Mouse (Mus musculus) MEL (cell line): ENCODE results near the gene 1700123O20Rik. TPM values are rescaled to one million over a fixed set of nuclear protein-coding genes. Genes with fewer than 3 reads are reported as not detected.
A peak's percentile ranks its signal among the peaks of the same experiment; 100 is the strongest.

Experiments used
- DNase-seq: peaks from one replicate; pipeline ENCODE4 v3.0.0; 2011; ENCODE audit warnings: low read depth, low spot score
- H3K27ac ChIP-seq: 2 replicates; pipeline ENCODE4 v1.5.1; 2012; ENCODE audit warnings: low read depth, mild to moderate bottlenecking, control low read depth, low read length, moderate library complexity; ENCODE audit not compliant: control insufficient read depth
- H3K27me3 ChIP-seq, 2 experiments: fragments of 150-350 bp in 1 of 2; sonication (generic) in 1 of 2; 2 replicates each; pipeline ENCODE4 v1.6.1; 2012; ENCODE audit warnings: low read length in 2 of 2, mild to moderate bottlenecking in 2 of 2, improper control_type of control experiment in 1 of 2, moderate library complexity in 1 of 2; ENCODE audit not compliant: insufficient read depth in 2 of 2, control insufficient read depth in 1 of 2
- H3K36me3 ChIP-seq, 2 experiments: 2 replicates each; pipeline ENCODE4 v1.6.1; 2012 to 2014; ENCODE audit warnings: low read length in 2 of 2, improper control_type of control experiment in 1 of 2, inconsistent platforms in 1 of 2, mild to moderate bottlenecking in 1 of 2; ENCODE audit not compliant: insufficient read depth in 2 of 2, control insufficient read depth in 1 of 2
- H3K4me1 ChIP-seq, 2 experiments: fragments of 150-350 bp in 1 of 2; sonication (generic) in 1 of 2; 2 replicates each; pipeline ENCODE4 v1.6.1; 2012; ENCODE audit warnings: low read length in 2 of 2, improper control_type of control experiment in 1 of 2, mild to moderate bottlenecking in 1 of 2; ENCODE audit not compliant: insufficient read depth in 2 of 2, control insufficient read depth in 1 of 2
- H3K4me3 ChIP-seq, 2 experiments: fragments of 150-350 bp in 1 of 2; sonication (generic) in 1 of 2; 2 replicates each; pipeline ENCODE4 v1.5.1; 2012; ENCODE audit warnings: low read depth in 2 of 2, low read length in 2 of 2, mild to moderate bottlenecking in 2 of 2, moderate library complexity in 2 of 2, control low read depth in 1 of 2, improper control_type of control experiment in 1 of 2; ENCODE audit not compliant: control insufficient read depth in 1 of 2, insufficient read depth in 1 of 2
- H3K79me2 ChIP-seq: 2 replicates; pipeline ENCODE4 v1.6.1; 2012; ENCODE audit warnings: mild to moderate bottlenecking, low read length, moderate library complexity; ENCODE audit not compliant: control insufficient read depth, poor library complexity, insufficient read depth
- H3K9ac ChIP-seq: 2 replicates; pipeline ENCODE4 v1.6.1; 2012; ENCODE audit warnings: low read depth, mild to moderate bottlenecking, control low read depth, low read length, moderate library complexity; ENCODE audit not compliant: control insufficient read depth, poor library complexity, severe bottlenecking
- H3K9me3 ChIP-seq: fragments of 150-350 bp; sonication (generic); replicated peaks from 2 replicates; pipeline ENCODE4 v1.6.1; 2012; ENCODE audit warnings: mild to moderate bottlenecking, low read length, improper control_type of control experiment, moderate library complexity; ENCODE audit not compliant: insufficient read depth
- CHD1 ChIP-seq: IDR thresholded peaks from 2 replicates; pipeline ENCODE4 v1.6.1; 2012; ENCODE audit warnings: low read depth, mild to moderate bottlenecking, inconsistent platforms, low read length, improper control_type of control experiment
- GATA1 ChIP-seq: IDR thresholded peaks from 2 replicates; pipeline ENCODE4 v1.6.1; 2011; ENCODE audit warnings: low read depth, low read length, improper control_type of control experiment
- HCFC1 ChIP-seq: IDR thresholded peaks from 2 replicates; pipeline ENCODE4 v1.6.1; 2012; ENCODE audit warnings: low read depth, mild to moderate bottlenecking, inconsistent platforms, low read length, improper control_type of control experiment, moderate library complexity
- KAT2A ChIP-seq: conservative IDR thresholded peaks from 2 replicates; pipeline ENCODE4 v1.6.1; 2012; ENCODE audit warnings: low read depth, low read length, improper control_type of control experiment, inconsistent platforms
- MAX ChIP-seq: IDR thresholded peaks from 2 replicates; pipeline ENCODE4 v1.6.1; 2011; ENCODE audit warnings: low read length, improper control_type of control experiment
- MAZ ChIP-seq: IDR thresholded peaks from 2 replicates; pipeline ENCODE4 v1.6.1; 2012; ENCODE audit warnings: low read depth, mild to moderate bottlenecking, inconsistent platforms, low read length, improper control_type of control experiment
- MEF2A ChIP-seq: IDR thresholded peaks from 2 replicates; pipeline ENCODE4 v1.6.1; 2014; ENCODE audit warnings: low read depth, mild to moderate bottlenecking, inconsistent platforms, low read length, improper control_type of control experiment; ENCODE audit not compliant: poor library complexity, insufficient replicate concordance, severe bottlenecking; ENCODE audit errors: extremely low read depth
- MXI1 ChIP-seq: IDR thresholded peaks from 2 replicates; pipeline ENCODE4 v1.6.1; 2011; ENCODE audit warnings: mild to moderate bottlenecking, low read depth, low read length, improper control_type of control experiment
- MYB ChIP-seq: IDR thresholded peaks from 2 replicates; pipeline ENCODE4 v1.6.1; 2011; ENCODE audit warnings: mild to moderate bottlenecking, low read depth, low read length, improper control_type of control experiment
- MYC ChIP-seq: IDR thresholded peaks from 2 replicates; pipeline ENCODE4 v1.6.1; 2011; ENCODE audit warnings: low read depth, mild to moderate bottlenecking, low read length, improper control_type of control experiment, moderate library complexity
- NELFE ChIP-seq: IDR thresholded peaks from 2 replicates; pipeline ENCODE4 v1.6.1; 2011; ENCODE audit warnings: low read depth, low read length, improper control_type of control experiment
- NRF1 ChIP-seq: IDR thresholded peaks from 2 replicates; pipeline ENCODE4 v1.6.1; 2014; ENCODE audit warnings: low read depth, mild to moderate bottlenecking, inconsistent platforms, low read length, improper control_type of control experiment, moderate library complexity; ENCODE audit not compliant: poor library complexity, insufficient read depth, severe bottlenecking
- POLR2A ChIP-seq, 2 experiments: IDR thresholded peaks; 2 replicates each; pipeline ENCODE4 v1.6.1; 2011 to 2012; ENCODE audit warnings: low read length in 2 of 2, mild to moderate bottlenecking in 2 of 2, control low read depth in 1 of 2, improper control_type of control experiment in 1 of 2, low read depth in 1 of 2, moderate library complexity in 1 of 2; ENCODE audit not compliant: control insufficient read depth in 1 of 2, insufficient read depth in 1 of 2, poor library complexity in 1 of 2
- POLR2AphosphoS2 ChIP-seq: IDR thresholded peaks from 2 replicates; pipeline ENCODE4 v1.6.1; 2011; ENCODE audit warnings: low read length, improper control_type of control experiment
- SMC3 ChIP-seq: IDR thresholded peaks from 2 replicates; pipeline ENCODE4 v1.6.1; 2011; ENCODE audit warnings: low read depth, low read length, improper control_type of control experiment
- TAL1 ChIP-seq: IDR thresholded peaks from 2 replicates; pipeline ENCODE4 v1.6.1; 2012; ENCODE audit warnings: mild to moderate bottlenecking, inconsistent platforms, low read length, moderate library complexity, mixed read lengths
- TBP ChIP-seq: IDR thresholded peaks from 2 replicates; pipeline ENCODE4 v1.8.0; 2011; ENCODE audit warnings: low read depth, low read length, improper control_type of control experiment
- USF1 ChIP-seq: IDR thresholded peaks from 2 replicates; pipeline ENCODE4 v1.6.1; 2014; ENCODE audit warnings: low read depth, mild to moderate bottlenecking, inconsistent platforms, low read length, improper control_type of control experiment, moderate library complexity
- USF2 ChIP-seq, 2 experiments: IDR thresholded peaks; 2 replicates each; pipeline ENCODE4 v1.6.1; 2011 to 2012; ENCODE audit warnings: improper control_type of control experiment in 2 of 2, low read length in 2 of 2, borderline replicate concordance in 1 of 2, inconsistent platforms in 1 of 2, low read depth in 1 of 2, mild to moderate bottlenecking in 1 of 2; ENCODE audit not compliant: insufficient read depth in 1 of 2
- ZC3H11A ChIP-seq: IDR thresholded peaks from 2 replicates; pipeline ENCODE4 v1.6.1; 2012; ENCODE audit warnings: low read depth, mild to moderate bottlenecking, inconsistent platforms, low read length, improper control_type of control experiment
- ZMIZ1 ChIP-seq: IDR thresholded peaks from 2 replicates; pipeline ENCODE4 v1.6.1; 2012; ENCODE audit warnings: low read depth, mild to moderate bottlenecking, inconsistent platforms, low read length, improper control_type of control experiment, moderate library complexity
- ZNF384 ChIP-seq: IDR thresholded peaks from 2 replicates; pipeline ENCODE4 v1.6.1; 2012; ENCODE audit warnings: low read depth, mild to moderate bottlenecking, inconsistent platforms, low read length, improper control_type of control experiment
- polyA plus RNA-seq, 2 experiments: library from polyadenylated mRNA; stranded (reverse) in 1 of 2; unstranded in 1 of 2; fragments of >175 nt in 1 of 2; fragments of >200 nt in 1 of 2; gene quantifications; 2 replicates each; pipeline versions ENCODE4 v1.2.1 to v1.2.4; 2012; ENCODE audit warnings: low replicate concordance in 2 of 2, low read depth in 1 of 2; ENCODE audit not compliant: insufficient read length in 2 of 2, insufficient read depth in 1 of 2, missing spikeins in 1 of 2
- total RNA-seq: library from RNA; depleted of rRNA; stranded (reverse); fragments of 300-350 nt; gene quantifications from 2 replicates; pipeline ENCODE4 v1.2.3, GENCODE M21; 2012

1700123O20Rik gene
- total and polyA plus RNA-seq, 3 experiments = 44.2 to 72.8 TPM; not detected in 1

GRCm38 (mm10) chr14:54686522-54687143 lies 617 bp downstream of the 1700123O20Rik start, which contains the start of gene Acin1 (continued):
- TF ChIP-seq NELFE (no peak; the same call in 1 of the 2 replicates), TBP (peak; percentile 54), HCFC1 (peak; percentile 85), ZMIZ1 (peak; percentile 73), MEF2A (no peak; the same call in 1 of the 2 replicates), USF2 (IDR thresholded peaks at IDR 0.05; ENCODE audit: borderline replicate concordance in 1 of 2, insufficient read depth in 1 of 2, low read depth in 1 of 2, low read length in 2 of 2) (no peak), KAT2A (peak; percentile 62), TAL1 (no peak), MAZ (peak; percentile 71; the same call in 1 of the 2 replicates), USF1 (peak; percentile 31; the same call in 1 of the 2 replicates), MYC (peak; percentile 41; the same call in 1 of the 2 replicates), NRF1 (no peak), MAX (peak; percentile 52), MXI1 (peak; percentile 38; the same call in 1 of the 2 replicates), GATA1 (no peak), CHD1 (no peak), ZNF384 (no peak), SMC3 (no peak), POLR2AphosphoS2 (peak; percentile 81), ZC3H11A (no peak), MYB (no peak; the same call in 1 of the 2 replicates), POLR2A (IDR thresholded peaks at IDR 0.05; ENCODE audit: control insufficient read depth in 1 of 2, insufficient read depth in 1 of 2, low read depth in 1 of 2, low read length in 2 of 2, poor library complexity in 1 of 2) (peak in 1 of 2 experiments; percentile 91; a peak in 2 of 4 replicates)
- TF ChIP-seq, all 39 proteins: peak for 18

- peak; percentile 58 for DNase-seq
- Histone ChIP-seq H3K4me3 (peak overlapping the region; percentile 79 to 98), H3K79me2 (peaks cover 47% of the 10 kb centered on the region), H3K27me3 (no peaks in the 10 kb centered on the region), H3K27ac (peak overlapping the region; percentile 78), H3K9ac (peak overlapping the region; percentile 90), H3K9me3 (no peaks in the 10 kb centered on the region), H3K36me3 (peaks cover 1 to 22% of the 10 kb centered on the region in 2 experiments), H3K4me1 (peaks cover 2 to 8% of the 10 kb centered on the region in 2 experiments; a peak in 3 of 4 replicates)
- TF ChIP-seq KAT2A (no peak), ZMIZ1 (0 out of 2 replicates have a peak, but pooled peaks have one; percentile 3), USF1 (0 out of 2 replicates have a peak, but pooled peaks have one; percentile 2), MYB (no peak)
Observed at GRCm38 (mm10) chr14:54687251-54687650, 1.2 kb downstream of the 1700123O20Rik start.
